Mouse (Mus musculus) thymus, postnatal 10 days (tissue): ENCODE data around the gene Gm28230.

ENCODE experiments used
- DNase-seq, 2 experiments: peaks; one replicate each; pipeline ENCODE4 v3.0.0; 2021; ENCODE audit warnings: low spot score in 2 of 2

Gene Gm28230

GRCm38 (mm10) chr2:74722949-74723348 is 3.6 kb upstream of the Gm28230 start:
- DNase-seq, result no peak

- DNase-seq, result no peak
These were observed 2.1 kb upstream of the Gm28230 start for GRCm38 (mm10) chr2:74724244-74725015.

DNA sequence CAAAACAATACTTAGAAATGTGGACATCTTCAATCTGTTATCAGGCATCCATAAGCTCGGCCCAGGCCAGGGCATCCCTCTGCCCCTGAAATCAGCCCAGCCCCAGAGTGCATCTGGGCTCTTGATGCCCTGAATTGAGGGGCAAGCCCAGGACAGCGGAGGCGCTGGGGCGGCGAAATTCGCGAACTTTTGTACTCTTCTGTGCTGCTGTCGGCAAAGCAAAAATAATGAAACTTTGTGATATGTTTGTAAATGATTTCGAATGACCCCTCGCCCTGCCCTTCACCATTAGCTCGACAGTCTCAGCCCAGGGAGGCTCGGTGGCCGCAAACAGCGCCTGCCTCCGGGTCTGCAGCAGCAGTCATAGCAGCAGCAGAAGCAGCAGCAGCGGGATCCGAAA is 1.4 kb upstream of the Gm28230 start:
- DNase-seq, result no peak

DNA sequence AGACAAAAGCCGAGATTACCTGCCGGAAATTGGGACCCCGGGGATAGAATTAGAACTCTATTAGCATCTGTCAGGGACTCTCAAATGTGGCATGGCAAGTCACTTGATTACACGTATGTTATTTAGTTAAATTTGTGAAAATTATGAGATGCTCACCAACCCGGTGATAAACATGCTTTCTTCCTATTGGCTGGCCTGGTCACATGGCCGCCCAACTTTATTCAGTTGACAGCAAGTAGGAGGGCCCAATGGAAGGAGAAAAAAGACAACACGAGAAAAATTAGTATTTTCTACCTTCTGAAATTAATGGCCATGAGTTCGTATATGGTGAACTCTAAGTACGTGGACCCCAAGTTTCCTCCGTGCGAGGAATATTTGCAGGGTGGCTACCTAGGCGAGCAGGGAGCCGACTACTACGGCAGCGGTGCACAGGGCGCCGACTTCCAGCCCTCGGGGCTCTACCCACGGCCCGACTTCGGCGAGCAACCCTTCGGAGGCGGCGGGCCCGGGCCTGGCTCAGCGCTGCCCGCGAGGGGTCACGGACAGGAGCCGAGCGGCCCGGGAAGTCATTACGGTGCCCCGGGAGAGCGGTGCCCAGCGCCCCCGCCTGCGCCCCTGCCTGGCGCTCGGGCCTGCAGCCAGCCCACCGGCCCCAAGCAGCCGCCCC is 578 bp downstream of the Gm28230 start:
- DNase-seq, result no peak

- no peak for DNase-seq
These were observed 1.2 kb downstream of the Gm28230 start for GRCm38 (mm10) chr2:74727640-74728302.

DNA sequence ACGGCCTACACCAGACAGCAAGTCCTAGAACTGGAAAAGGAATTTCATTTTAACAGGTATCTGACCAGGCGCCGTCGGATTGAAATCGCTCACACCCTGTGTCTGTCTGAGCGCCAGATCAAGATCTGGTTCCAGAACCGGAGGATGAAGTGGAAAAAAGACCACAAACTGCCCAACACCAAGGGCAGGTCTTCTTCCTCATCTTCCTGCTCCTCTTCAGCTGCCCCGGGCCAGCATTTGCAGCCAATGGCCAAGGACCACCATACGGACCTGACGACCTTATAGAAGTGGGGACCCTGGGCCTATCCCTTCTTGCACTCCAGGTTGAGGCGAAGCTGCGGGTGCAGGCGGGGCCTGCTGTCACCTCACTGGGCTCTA is 1.8 kb downstream of the Gm28230 start:
- DNase-seq, result no peak

GRCm38 (mm10) chr2:74730331-74730730 is 3.8 kb downstream of the Gm28230 start:
- DNase-seq, result no peak

DNA sequence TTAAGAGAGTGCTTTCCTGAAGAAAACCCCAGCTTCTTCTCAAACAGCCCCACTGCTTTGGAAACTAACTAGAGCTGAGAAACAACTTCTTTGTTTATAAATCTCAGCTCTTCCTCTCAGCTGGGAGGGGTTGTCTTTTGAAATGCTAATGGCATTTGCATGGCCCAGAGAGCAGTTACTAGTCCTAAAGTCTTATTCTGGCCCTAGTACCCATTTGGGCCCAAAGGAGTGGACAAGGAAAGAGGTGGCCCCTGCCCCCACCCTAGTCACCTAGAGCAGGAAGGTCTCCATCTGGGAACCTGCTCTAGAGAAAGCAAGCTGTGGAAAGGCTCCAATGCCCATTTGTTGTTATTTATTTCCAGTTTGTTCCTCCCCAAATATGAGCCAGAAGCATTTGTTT is 4.5 kb downstream of the Gm28230 start:
- DNase-seq, result no peak

DNA sequence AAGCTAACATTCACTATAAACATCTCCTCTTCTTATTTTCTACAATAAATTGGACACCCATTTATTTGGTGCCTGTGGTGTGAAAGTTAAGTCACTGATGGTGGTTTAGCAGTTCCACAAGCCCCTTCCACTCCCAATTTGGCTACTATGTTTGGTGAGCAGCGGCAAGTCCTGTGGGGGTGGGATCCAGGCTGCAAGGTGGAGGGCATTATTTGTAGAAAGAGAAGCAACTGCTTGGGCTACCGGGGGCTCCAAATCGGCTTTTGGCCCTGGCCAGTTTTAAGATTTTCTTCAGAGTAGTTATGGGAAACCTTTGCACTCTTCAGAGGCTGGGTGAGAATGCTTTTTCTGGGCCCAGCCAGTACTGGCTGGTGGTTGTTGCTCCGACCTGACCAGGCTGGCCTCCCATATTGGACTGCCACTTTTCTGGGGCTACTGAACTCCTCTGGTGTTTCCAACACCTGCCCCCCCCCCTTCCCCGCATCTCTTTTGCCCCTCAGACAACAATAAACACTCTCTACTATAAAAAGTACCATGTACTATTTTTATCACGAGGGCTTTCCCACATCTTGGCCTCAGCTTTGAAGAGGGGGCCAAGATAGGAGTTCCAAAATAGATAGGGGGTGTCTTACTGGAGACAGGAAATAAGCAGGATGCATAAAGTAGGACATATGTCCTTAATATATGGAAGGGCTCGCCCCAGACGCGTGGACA is 5.4 kb downstream of the Gm28230 start:
- no peak for DNase-seq

DNA sequence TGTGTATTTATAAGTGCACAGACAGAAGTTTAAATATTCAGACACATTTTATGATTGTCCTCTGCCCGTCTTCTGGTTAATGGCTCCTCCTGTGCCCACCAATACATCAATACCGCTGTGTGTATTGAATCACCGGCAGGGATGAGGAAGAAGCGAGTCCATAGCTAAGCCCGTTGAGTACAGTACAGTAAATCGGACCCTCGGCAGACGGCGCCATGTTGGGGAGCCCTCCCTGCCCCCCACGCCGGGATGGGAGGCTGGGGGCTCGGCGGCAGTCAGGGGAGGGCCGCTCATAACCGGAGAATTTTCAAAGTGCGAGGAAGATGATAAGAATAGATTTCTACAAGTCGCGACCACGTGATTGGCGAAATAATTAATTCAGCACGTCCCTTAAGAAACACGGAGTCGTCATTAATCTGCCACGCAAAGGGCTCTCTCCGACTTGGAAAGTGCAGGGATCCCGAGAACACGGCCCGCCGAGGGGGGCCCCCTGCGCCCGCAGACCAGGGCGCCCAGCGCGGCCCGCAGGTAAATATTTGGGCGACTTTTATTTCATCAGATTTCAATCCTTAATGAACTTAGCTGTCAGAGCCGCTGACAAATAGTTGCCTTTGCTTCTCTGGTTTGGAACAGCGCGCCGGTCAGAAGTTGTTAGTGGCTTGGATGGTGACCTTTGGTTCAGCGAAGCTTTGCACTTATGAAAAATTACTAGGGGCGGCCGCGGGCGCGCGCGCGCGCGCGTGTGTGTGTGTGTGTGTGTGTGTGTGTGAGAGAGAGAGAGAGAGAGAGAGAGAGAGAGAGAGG is 6.2 kb downstream of the Gm28230 start:
- no peak for DNase-seq

- DNase-seq, result no peak
These were observed 6.8 kb downstream of the Gm28230 start for GRCm38 (mm10) chr2:74733317-74733661.

DNA sequence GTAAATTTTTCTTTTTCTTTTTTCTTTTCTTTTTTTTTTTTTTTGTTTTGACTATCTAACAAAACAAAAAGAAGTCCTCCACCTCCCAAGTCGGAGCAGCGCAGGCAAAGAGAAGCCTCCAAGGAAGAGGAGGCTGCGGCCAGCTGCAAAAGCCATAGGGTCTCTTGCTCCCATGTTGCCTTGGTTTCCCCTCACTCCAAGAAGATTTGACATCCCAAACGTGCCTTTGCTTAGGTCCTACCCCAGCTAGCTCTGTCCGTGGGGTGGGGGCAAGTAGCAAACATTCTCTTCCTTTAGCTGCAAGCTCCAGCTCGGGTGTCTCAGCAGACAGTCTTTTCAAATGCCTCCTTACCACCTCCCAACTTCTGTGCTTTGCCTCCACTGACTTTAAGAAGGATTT is 7.2 kb downstream of the Gm28230 start:
- no peak for DNase-seq

DNA sequence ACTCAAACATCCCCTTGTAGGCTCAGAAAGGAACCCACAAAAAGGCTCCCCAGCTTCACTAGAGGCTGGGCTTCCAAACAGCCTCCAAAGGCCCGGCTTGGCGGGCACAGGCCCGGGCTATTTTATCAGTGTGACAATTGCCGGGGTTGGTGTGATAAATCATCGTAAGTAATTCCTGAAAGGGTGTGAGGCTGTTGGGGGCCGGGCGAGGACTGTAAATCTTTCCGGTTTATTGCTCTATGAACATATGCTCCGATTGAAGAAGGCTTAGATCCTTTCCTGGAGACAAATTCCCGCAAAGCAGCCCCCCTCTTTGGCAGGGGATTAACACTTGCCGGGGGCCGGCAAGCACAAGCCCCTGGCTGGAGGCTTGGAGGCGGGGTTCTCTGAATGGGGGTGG is 7.9 kb downstream of the Gm28230 start:
- DNase-seq, result no peak

- DNase-seq, result no peak
These were observed 8.7 kb downstream of the Gm28230 start for GRCm38 (mm10) chr2:74734996-74735811.

DNA sequence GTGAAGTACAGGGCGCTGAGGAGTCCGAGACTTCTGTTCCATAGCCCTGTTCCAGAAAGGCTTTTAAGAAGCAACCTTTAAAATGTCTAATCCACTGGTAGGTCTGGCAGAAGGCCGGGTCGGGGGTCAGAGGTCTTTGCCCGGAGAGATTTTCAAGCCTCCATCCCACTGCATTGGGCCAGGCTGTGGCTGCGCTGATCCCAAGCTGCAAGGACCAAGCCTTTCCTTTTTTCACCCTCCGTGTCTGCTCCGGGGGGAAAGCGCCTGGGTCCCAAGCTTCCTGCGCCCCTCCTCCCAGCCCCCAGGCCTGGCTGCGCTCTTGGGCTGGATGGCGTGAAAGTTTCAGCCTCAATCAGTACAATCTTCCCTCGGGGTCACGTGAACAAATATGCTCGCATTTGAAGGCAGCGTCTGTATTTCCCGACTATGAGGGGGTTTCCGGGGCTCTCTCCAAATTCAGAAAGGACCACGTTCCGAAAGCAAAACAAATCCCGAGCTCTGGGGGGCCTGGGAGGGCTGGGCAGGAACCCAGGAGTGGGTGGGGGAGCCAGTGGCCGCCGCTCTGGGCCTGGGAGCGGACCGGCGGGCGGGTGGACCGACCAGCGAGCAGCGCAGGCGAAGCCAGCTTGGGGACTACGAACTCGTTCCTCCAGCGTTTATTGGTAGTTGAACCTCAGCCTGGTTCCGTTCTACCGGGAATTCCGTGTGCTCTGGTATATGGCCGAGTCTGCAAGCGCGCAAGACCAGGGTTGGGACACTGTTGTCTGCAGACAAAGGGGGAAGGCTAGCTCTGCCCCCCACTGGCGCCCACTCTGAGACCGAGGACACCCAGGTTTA is 9.5 kb downstream of the Gm28230 start:
- DNase-seq, result no peak

- DNase-seq, result no peak
These were observed 10.4 kb downstream of the Gm28230 start for GRCm38 (mm10) chr2:74736688-74737577.

DNA sequence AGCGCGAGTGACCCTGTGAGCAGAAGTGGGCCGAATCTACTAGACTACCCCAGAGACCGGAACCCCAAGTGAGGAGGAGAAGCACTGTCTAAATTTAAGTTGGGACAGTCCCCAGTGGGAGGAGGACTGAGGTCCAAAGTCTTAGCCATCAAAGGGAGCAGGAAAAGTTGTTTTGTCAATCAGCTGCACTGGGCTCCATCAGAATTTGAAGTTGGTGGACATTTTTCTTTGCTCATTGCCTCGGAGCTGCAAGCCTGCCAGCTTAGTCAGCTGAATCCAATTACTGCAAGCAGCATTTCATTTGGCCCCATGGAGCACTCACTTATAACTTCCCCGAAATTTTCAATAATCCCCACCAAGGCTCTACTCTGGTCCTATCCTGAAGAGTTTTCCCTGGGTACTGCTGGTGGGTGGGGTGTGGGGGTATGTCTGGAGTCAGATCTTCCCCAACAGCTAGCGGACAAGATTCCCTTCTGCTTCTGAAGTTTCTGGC is 11.1 kb downstream of the Gm28230 start:
- no peak for DNase-seq

- no peak for DNase-seq
These were observed 12.3 kb downstream of the Gm28230 start for GRCm38 (mm10) chr2:74738623-74739475.
